Mouse (Mus musculus): Measurements from ENCODE around the gene Srsf3. TPM values are rescaled to one million over a fixed set of nuclear protein-coding genes. Genes with fewer than 3 reads are reported as not detected.
A peak's percentile ranks its signal among the peaks of the same experiment; 100 is the strongest.
"Not testable (repeated sequence)": the region's sequence is repeated elsewhere in the genome, so short reads cannot be mapped to it uniquely, and the experiment has no call there.

Srsf3 gene
- polyA plus RNA-seq, 1 experiment from 2014 or later, result 532 TPM

DNA sequence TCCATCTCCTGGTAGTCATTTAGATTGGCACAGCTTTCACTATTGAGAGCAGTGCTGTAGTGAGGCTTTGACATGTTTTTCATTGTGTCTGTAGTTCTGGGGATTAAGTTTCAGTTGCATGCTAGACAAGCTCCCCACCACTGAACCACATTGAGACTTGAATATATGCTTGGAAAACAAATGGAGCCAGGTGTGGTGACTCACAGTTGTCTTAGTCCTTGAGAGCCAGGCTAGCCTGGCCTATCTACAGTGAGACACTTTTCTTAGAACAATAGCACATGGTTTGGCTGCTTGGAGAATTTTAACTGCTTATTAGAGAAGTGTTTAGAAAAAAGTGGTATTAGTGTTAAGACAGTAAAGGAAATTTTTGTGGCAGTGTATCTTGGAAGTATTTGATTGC lies 1.8 kb downstream of the Srsf3 start:
- Histone ChIP-seq H3K9ac (ENCODE audit: low read depth, low read length) (peak overlapping the region; percentile 99), H3K27me3 (replicated peaks; ENCODE audit: control insufficient read depth, insufficient read depth, low read length) (no peaks in the 10 kb centered on the region), H3K9me3 (ENCODE audit: control insufficient read depth, low read length) (no peaks in the 10 kb centered on the region), H3K4me2 (peak overlapping the region; percentile 99), H3K4me1 (replicated peaks; ENCODE audit: control insufficient read depth, insufficient read depth, low read length) (peaks cover 24% of the 10 kb centered on the region), H3K4me3 (ENCODE audit: low read depth, low read length) (peak overlapping the region; percentile 74), H3K36me3 (ENCODE audit: control insufficient read depth, insufficient read depth, low read length) (peaks cover 23% of the 10 kb centered on the region), H3K27ac (ENCODE audit: low read depth, low read length) (peak overlapping the region; percentile 99; the same call in 1 of the 2 replicates)
- no peak for DNase-seq (ENCODE audit: low spot score)
- no peak for ATAC-seq (replicated peaks; ENCODE audit: low FRiP score)

DNA sequence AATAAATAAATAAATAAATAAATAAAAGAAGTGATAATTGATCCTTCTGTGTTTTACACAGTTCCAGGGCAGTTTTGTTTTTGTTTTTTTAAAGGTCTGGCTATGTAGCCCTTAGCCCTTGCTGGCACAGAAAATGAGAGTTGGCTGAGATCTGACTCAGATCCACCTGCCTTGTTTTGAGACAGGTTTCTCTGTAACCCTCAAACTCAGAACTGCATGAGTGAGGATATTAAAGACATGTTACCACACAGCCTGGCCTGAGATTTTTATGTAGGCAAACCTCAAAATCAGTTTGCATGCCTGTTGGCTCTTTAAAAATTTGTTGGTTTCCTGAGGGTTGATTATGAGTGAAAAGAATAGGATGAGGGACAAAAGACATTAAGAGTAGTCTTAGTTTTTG lies 3.1 kb downstream of the Srsf3 start:
- Histone ChIP-seq H3K36me3 (ENCODE audit: control insufficient read depth, insufficient read depth, low read length) (peaks cover 34% of the 10 kb centered on the region), H3K27ac (ENCODE audit: low read depth, low read length) (no peak overlapping the region), H3K4me2 (peak overlapping the region; percentile 99), H3K9ac (ENCODE audit: low read depth, low read length) (no peak overlapping the region), H3K9me3 (ENCODE audit: control insufficient read depth, low read length) (no peaks in the 10 kb centered on the region), H3K4me3 (ENCODE audit: low read depth, low read length) (peak overlapping the region; percentile 74), H3K27me3 (replicated peaks; ENCODE audit: control insufficient read depth, insufficient read depth, low read length) (no peaks in the 10 kb centered on the region), H3K4me1 (replicated peaks; ENCODE audit: control insufficient read depth, insufficient read depth, low read length) (peaks cover 34% of the 10 kb centered on the region)
- DNase-seq (ENCODE audit: low spot score) (no peak), ATAC-seq (replicated peaks; ENCODE audit: low FRiP score) (no peak)

DNA sequence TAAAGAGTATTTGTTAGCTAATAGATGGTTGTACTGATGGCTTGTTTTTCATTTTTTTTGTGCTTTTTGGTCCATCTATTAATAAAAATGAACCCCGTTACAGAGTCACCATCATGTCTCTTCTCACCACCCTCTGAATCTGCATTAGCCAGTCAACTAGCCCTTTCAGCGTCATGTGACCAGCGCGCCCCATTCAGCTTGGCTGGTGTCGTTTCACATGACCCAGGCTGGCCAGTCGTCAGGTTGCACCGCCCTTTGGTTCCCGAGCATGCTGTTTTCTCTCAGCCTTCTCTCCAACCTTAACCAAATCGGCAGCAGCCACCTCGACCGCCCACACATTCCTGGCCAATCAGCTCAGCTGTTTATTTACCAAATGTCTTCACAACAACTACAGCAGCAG lies 6.9 kb downstream of the Srsf3 start:
- Histone ChIP-seq H3K9ac (ENCODE audit: low read depth, low read length) (no peak overlapping the region), H3K36me3 (ENCODE audit: control insufficient read depth, insufficient read depth, low read length) (peaks cover 56% of the 10 kb centered on the region), H3K4me2 (no peak overlapping the region), H3K9me3 (ENCODE audit: control insufficient read depth, low read length) (no peaks in the 10 kb centered on the region), H3K27ac (ENCODE audit: low read depth, low read length) (no peak overlapping the region), H3K4me1 (replicated peaks; ENCODE audit: control insufficient read depth, insufficient read depth, low read length) (peaks cover 31% of the 10 kb centered on the region), H3K4me3 (ENCODE audit: low read depth, low read length) (no peak overlapping the region), H3K27me3 (replicated peaks; ENCODE audit: control insufficient read depth, insufficient read depth, low read length) (no peaks in the 10 kb centered on the region)
- 74% methylated on average over 11 of the region's 11 CpGs for WGBS
- DNase-seq (ENCODE audit: low spot score) (no peak), ATAC-seq (replicated peaks; ENCODE audit: low FRiP score) (peak; percentile 47; the same call in 1 of the 2 replicates)

DNA sequence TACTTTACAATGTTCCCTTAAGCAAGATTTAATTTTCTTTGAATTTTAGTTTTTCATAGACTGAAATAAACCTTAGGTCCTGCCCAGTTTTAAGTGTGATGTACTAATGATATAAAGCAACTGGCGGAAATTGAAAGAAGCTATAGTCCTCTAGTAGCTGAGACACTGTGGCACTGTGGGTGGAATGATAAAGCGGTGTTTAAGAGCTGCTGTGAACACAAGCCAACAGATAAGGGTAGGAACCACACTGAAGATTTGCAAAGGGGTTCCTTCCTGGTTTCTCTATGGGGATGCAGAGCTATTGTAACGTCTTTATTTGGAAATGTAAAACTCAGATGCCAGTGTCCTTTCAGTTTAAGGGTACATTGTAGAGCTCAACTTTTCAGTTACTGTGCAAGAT lies 9.2 kb downstream of the Srsf3 start:
- H3K4me1 ChIP-seq (replicated peaks; ENCODE audit: control insufficient read depth, insufficient read depth, low read length), result peaks cover 13% of the 10 kb centered on the region
- H3K9me3 ChIP-seq (ENCODE audit: control insufficient read depth, low read length); H3K4me2 ChIP-seq; ATAC-seq (replicated peaks; ENCODE audit: low FRiP score); H3K4me3 ChIP-seq (ENCODE audit: low read depth, low read length); DNase-seq (ENCODE audit: low spot score); H3K27ac ChIP-seq (ENCODE audit: low read depth, low read length); H3K27me3 ChIP-seq (replicated peaks; ENCODE audit: control insufficient read depth, insufficient read depth, low read length); H3K9ac ChIP-seq (ENCODE audit: low read depth, low read length): not testable (repeated sequence)
- WGBS, result 61% methylated on average over 3 of the region's 3 CpGs
- H3K36me3 ChIP-seq (ENCODE audit: control insufficient read depth, insufficient read depth, low read length), result peaks cover 67% of the 10 kb centered on the region

DNA sequence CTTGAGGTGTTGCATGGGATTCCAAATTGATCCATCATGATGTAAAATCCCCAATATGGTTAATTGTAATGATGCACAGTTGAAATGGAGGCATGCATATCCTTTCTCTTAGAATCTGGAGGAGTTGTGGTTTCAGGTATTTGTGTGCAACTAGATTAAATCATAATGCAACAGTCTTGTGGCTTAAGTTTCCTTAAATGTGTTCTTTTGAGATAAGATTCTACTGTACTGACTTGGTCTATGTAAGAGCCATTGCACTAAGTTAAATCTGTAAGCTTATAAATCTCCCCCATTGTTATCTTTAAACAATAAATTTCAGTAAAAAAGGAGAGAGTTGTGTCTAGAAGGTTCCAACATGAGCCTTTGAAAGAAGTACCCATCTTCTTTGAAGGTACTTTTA lies 10.1 kb downstream of the Srsf3 start:
- ATAC-seq (replicated peaks; ENCODE audit: low FRiP score), result no peak
- Histone ChIP-seq H3K4me1 (replicated peaks; ENCODE audit: control insufficient read depth, insufficient read depth, low read length) (peaks cover 12% of the 10 kb centered on the region), H3K9me3 (ENCODE audit: control insufficient read depth, low read length) (no peaks in the 10 kb centered on the region), H3K36me3 (ENCODE audit: control insufficient read depth, insufficient read depth, low read length) (peaks cover 66% of the 10 kb centered on the region), H3K27me3 (replicated peaks; ENCODE audit: control insufficient read depth, insufficient read depth, low read length) (no peaks in the 10 kb centered on the region), H3K27ac (ENCODE audit: low read depth, low read length) (no peak overlapping the region), H3K9ac (ENCODE audit: low read depth, low read length) (no peak overlapping the region), H3K4me2 (no peak overlapping the region), H3K4me3 (ENCODE audit: low read depth, low read length) (no peak overlapping the region)
- DNase-seq (ENCODE audit: low spot score), result no peak

DNA sequence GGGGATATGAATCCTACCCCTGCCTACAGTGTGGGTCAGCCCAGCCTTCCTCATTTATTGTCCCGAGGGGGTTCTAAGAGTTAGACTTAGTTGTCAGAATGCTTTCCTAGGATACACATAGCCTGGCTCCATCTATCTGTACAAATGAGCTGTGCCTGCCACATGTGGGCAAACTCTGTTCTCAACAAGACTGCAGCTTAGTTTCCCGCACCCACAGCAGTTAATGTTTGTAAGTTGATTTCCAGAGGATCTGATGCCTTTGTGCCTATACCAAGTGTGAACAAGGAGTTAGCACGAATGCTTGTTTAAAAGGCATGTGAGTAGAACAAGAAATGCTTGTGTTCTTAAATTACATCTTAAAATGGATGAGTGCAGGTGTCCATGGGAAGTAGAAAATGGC lies 11.2 kb downstream of the Srsf3 start:
- H3K9ac ChIP-seq (ENCODE audit: low read depth, low read length), result no peak overlapping the region
- ATAC-seq (replicated peaks; ENCODE audit: low FRiP score) (no peak), DNase-seq (ENCODE audit: low spot score) (no peak)
- 88% methylated on average over 3 of the region's 3 CpGs for WGBS
- H3K9me3 ChIP-seq (ENCODE audit: control insufficient read depth, low read length), result no peaks in the 10 kb centered on the region
- no peak overlapping the region for H3K4me2 ChIP-seq
- H3K27me3 ChIP-seq (replicated peaks; ENCODE audit: control insufficient read depth, insufficient read depth, low read length), result no peaks in the 10 kb centered on the region
- peaks cover 12% of the 10 kb centered on the region for H3K4me1 ChIP-seq (replicated peaks; ENCODE audit: control insufficient read depth, insufficient read depth, low read length)
- no peak overlapping the region for H3K27ac ChIP-seq (ENCODE audit: low read depth, low read length)
- no peak overlapping the region for H3K4me3 ChIP-seq (ENCODE audit: low read depth, low read length)
- H3K36me3 ChIP-seq (ENCODE audit: control insufficient read depth, insufficient read depth, low read length), result peaks cover 59% of the 10 kb centered on the region

DNA sequence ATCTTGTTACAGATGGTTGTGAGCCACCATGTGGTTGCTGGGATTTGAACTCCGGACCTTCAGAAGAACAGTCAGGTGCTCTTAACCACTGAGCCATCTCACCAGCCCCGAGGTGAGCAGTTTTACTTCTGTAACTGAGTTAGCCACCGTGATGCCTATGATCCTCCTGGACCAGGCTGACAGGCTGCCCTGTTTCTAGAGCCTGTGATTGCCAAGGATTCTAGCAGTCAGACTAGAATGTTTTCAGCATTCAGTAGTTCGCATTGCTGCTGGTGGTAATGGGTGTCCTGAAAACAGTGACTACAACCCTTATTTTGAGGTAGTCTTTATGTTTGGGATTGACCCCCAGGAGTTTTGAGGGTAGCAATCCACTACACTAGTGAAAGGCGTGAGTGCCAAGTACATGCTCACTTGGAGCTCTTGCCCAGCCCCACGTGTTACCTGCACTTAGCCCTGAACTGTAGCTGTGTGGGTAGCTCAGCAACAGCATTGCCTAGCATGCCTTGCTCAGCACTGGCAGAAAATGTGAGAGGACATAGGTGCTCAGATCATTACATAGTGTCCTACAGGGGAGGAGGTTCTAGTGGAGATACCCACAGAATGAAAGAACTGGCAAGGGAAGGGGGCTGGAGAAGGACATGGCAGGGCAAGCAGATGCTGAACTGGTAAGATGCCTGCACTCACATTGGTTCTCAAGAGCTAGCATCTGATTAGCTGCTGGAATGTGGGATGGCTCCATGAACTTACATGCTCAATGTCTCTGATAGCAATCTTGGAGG lies 11.9 kb downstream of the Srsf3 start:
- ATAC-seq (replicated peaks; ENCODE audit: low FRiP score) (peak; percentile 30; the same call in 1 of the 2 replicates), DNase-seq (ENCODE audit: low spot score) (no peak)
- Histone ChIP-seq H3K9me3 (ENCODE audit: control insufficient read depth, low read length) (no peaks in the 10 kb centered on the region), H3K4me3 (ENCODE audit: low read depth, low read length) (no peak overlapping the region), H3K36me3 (ENCODE audit: control insufficient read depth, insufficient read depth, low read length) (peaks cover 57% of the 10 kb centered on the region), H3K4me1 (replicated peaks; ENCODE audit: control insufficient read depth, insufficient read depth, low read length) (peaks cover 11% of the 10 kb centered on the region), H3K27ac (ENCODE audit: low read depth, low read length) (no peak overlapping the region), H3K9ac (ENCODE audit: low read depth, low read length) (no peak overlapping the region), H3K4me2 (no peak overlapping the region), H3K27me3 (replicated peaks; ENCODE audit: control insufficient read depth, insufficient read depth, low read length) (no peaks in the 10 kb centered on the region)
- 86% methylated on average over 6 of the region's 6 CpGs for WGBS

DNA sequence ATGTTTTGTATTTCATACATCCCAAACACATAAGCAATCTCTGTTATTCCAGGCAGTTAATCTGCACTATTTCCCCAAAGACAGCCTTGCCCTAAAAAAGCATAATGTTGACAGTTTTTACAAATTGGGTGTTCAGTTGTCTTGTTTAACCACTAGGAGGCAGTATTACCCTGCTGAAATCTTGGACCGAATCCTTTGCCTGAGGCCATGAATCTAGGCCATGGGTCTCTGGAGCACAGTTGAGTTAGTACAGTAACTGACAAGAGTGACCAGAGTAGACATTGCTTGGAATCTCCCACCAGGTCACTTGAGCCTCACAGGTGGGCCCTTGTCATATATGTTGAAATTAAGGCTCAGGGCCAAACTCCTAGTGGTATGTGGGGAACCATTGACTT lies 12.5 kb downstream of the Srsf3 start:
- Histone ChIP-seq H3K4me2 (no peak overlapping the region), H3K27me3 (replicated peaks; ENCODE audit: control insufficient read depth, insufficient read depth, low read length) (no peaks in the 10 kb centered on the region), H3K36me3 (ENCODE audit: control insufficient read depth, insufficient read depth, low read length) (peaks cover 52% of the 10 kb centered on the region), H3K9ac (ENCODE audit: low read depth, low read length) (no peak overlapping the region), H3K9me3 (ENCODE audit: control insufficient read depth, low read length) (no peaks in the 10 kb centered on the region), H3K27ac (ENCODE audit: low read depth, low read length) (no peak overlapping the region), H3K4me1 (replicated peaks; ENCODE audit: control insufficient read depth, insufficient read depth, low read length) (peaks cover 12% of the 10 kb centered on the region), H3K4me3 (ENCODE audit: low read depth, low read length) (no peak overlapping the region)
- DNase-seq (ENCODE audit: low spot score) (no peak), ATAC-seq (replicated peaks; ENCODE audit: low FRiP score) (no peak)
- 73% methylated on average over 1 of the region's 1 CpGs for WGBS

Measured in liver, embryonic 11.5 days (tissue).